Mouse (Mus musculus) bone marrow macrophage, adult 2 months (primary cell): ENCODE data around the gene Fcrl5. TPM values are rescaled to one million over a fixed set of nuclear protein-coding genes. Genes with fewer than 3 reads are reported as not detected.

Source experiments
- H3K27ac ChIP-seq: 2 replicates; pipeline ENCODE4 v1.5.1; 2012; ENCODE audit warnings: low read depth, low read length; ENCODE audit not compliant: insufficient read depth
- H3K4me1 ChIP-seq: 2 replicates; pipeline ENCODE4 v1.6.1; 2012; ENCODE audit warnings: low read length; ENCODE audit not compliant: control insufficient read depth, insufficient read depth
- H3K4me3 ChIP-seq: 2 replicates; pipeline ENCODE4 v1.5.1; 2012; ENCODE audit warnings: mild to moderate bottlenecking, low read length, moderate library complexity; ENCODE audit not compliant: insufficient read depth
- CTCF ChIP-seq: IDR thresholded peaks from 2 replicates; pipeline ENCODE4 v1.5.1; 2012; ENCODE audit warnings: low read depth, mild to moderate bottlenecking, low read length, moderate library complexity
- POLR2A ChIP-seq: IDR thresholded peaks from 2 replicates; pipeline ENCODE4 v1.6.1; 2012; ENCODE audit warnings: mild to moderate bottlenecking, low read depth, low read length, borderline replicate concordance
- polyA plus RNA-seq: library from polyadenylated mRNA; stranded (reverse); fragments of >200 nt; gene quantifications from 2 replicates; pipeline ENCODE4 v1.2.4, GENCODE M21; 2012; ENCODE audit not compliant: missing spikeins, insufficient read depth, insufficient read length

Gene Fcrl5
- polyA plus RNA-seq, 1 experiment: 1.5 TPM

GRCm38 (mm10) chr3:87509061-87509460 is 73.5 kb downstream of the Fcrl5 start:
- Histone ChIP-seq H3K27ac (no peak overlapping the region), H3K4me3 (no peak overlapping the region), H3K4me1 (peaks cover 37% of the 10 kb centered on the region)
- TF ChIP-seq POLR2A (no peak), CTCF (no peak)

GRCm38 (mm10) chr3:87510832-87511231 is 75.3 kb downstream of the Fcrl5 start:
- H3K4me1 ChIP-seq: peaks cover 49% of the 10 kb centered on the region
- H3K4me3 ChIP-seq: no peak overlapping the region
- no peak for TF ChIP-seq CTCF
- TF ChIP-seq POLR2A: no peak

GRCm38 (mm10) chr3:87511971-87512765 is 76.6 kb downstream of the Fcrl5 start:
- Histone ChIP-seq H3K27ac (no peak overlapping the region), H3K4me1 (peaks cover 54% of the 10 kb centered on the region), H3K4me3 (0 out of 2 replicates have a peak overlapping the region, but pooled peaks have one; percentile 4)
- no peak for TF ChIP-seq POLR2A
- no peak for TF ChIP-seq CTCF

More at GRCm38 (mm10) chr3:87510832-87511231, 75.3 kb downstream of the Fcrl5 start:
- no peak overlapping the region for H3K27ac ChIP-seq

- Histone ChIP-seq H3K4me1 (peaks cover 57% of the 10 kb centered on the region), H3K4me3 (peak overlapping the region; percentile 43), H3K27ac (peak overlapping the region; percentile 90)
- TF ChIP-seq POLR2A: no peak
- no peak for TF ChIP-seq CTCF
Observed at GRCm38 (mm10) chr3:87515567-87516081, 80.1 kb downstream of the Fcrl5 start.

GRCm38 (mm10) chr3:87518425-87518824 is 82.9 kb downstream of the Fcrl5 start:
- H3K4me1 ChIP-seq: peaks cover 54% of the 10 kb centered on the region
- no peak overlapping the region for H3K4me3 ChIP-seq
- TF ChIP-seq CTCF: no peak
- no peak for TF ChIP-seq POLR2A
- H3K27ac ChIP-seq: no peak overlapping the region

- TF ChIP-seq POLR2A (no peak), CTCF (no peak)
- no peak overlapping the region for H3K4me3 ChIP-seq
- H3K4me1 ChIP-seq: peaks cover 46% of the 10 kb centered on the region
- peak overlapping the region; percentile 91 for H3K27ac ChIP-seq
Observed at GRCm38 (mm10) chr3:87521126-87521525, 85.6 kb downstream of the Fcrl5 start.

- Histone ChIP-seq H3K4me3 (no peak overlapping the region), H3K4me1 (peaks cover 43% of the 10 kb centered on the region), H3K27ac (peak overlapping the region; percentile 68)
- TF ChIP-seq POLR2A (no peak), CTCF (no peak)
Observed at GRCm38 (mm10) chr3:87521833-87522232, 86.3 kb downstream of the Fcrl5 start.

- peaks cover 48% of the 10 kb centered on the region for H3K4me1 ChIP-seq
- H3K4me3 ChIP-seq: no peak overlapping the region
- TF ChIP-seq POLR2A: no peak
- no peak for TF ChIP-seq CTCF
- no peak overlapping the region for H3K27ac ChIP-seq
Observed at GRCm38 (mm10) chr3:87523701-87524100, 88.1 kb downstream of the Fcrl5 start.

GRCm38 (mm10) chr3:87525043-87525836 is 89.7 kb downstream of the Fcrl5 start, which contains the start of gene Etv3:
Gene Etv3, plus strand, starts transcription at chr3:87525407.
- TF ChIP-seq POLR2A (no peak), CTCF (no peak)
- H3K4me3 ChIP-seq: peak within 1 kb of the TSS; percentile 71
- H3K4me1 ChIP-seq: peaks cover 55% of the 10 kb centered on the region
- H3K27ac ChIP-seq: peak within 1 kb of the TSS; percentile 75
